Mouse (Mus musculus) lung, postnatal 0 days (tissue): ENCODE results near the gene Rab11fip4.

Experiments used
- CTCF ChIP-seq: IDR thresholded peaks from 2 replicates; pipeline ENCODE4 v1.5.1; 2016; ENCODE audit warnings: antibody characterized with exemption, mild to moderate bottlenecking
- EP300 ChIP-seq: IDR thresholded peaks from 2 replicates; pipeline ENCODE4 v1.6.1; 2016; ENCODE audit warnings: antibody characterized with exemption, mild to moderate bottlenecking, control low read depth

DNA sequence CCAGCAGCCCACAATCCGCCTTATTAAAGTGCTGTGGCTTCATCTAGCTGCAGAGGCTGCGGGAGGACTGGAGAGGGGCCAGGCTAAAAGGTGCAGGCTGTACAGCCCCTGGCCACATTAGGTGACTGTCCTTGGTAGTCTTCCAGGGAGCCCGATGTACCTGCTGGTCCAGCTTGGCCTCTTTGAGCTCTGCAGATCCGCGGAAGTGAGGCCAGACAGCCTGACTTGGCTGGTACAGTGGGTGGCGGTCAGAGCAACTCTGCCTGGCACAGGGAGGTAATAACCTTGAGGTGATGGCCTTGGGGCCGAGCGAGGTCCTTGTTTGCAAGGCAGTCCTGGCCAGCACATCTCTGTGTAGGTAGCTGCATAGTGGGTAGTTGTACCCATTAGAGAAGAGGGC is 75.5 kb downstream of the Rab11fip4 start:
- TF ChIP-seq CTCF (no peak), EP300 (no peak)
